Mouse (Mus musculus) ES-Bruce4 (cell line): Measurements from ENCODE around the gene Glipr1. TPM values are rescaled to one million over a fixed set of nuclear protein-coding genes. Genes with fewer than 3 reads are reported as not detected.

Source experiments
- H3K27ac ChIP-seq: 2 replicates; pipeline ENCODE4 v1.5.1; 2012; ENCODE audit warnings: low read length, inconsistent platforms; ENCODE audit not compliant: insufficient read depth
- H3K27me3 ChIP-seq: 2 replicates; pipeline ENCODE4 v1.6.1; 2012; ENCODE audit warnings: mild to moderate bottlenecking, low read length, inconsistent platforms; ENCODE audit not compliant: control insufficient read depth, poor library complexity, insufficient read depth, severe bottlenecking
- H3K36me3 ChIP-seq: 2 replicates; pipeline ENCODE4 v1.6.1; 2012; ENCODE audit warnings: inconsistent platforms, mild to moderate bottlenecking, low read length, moderate library complexity; ENCODE audit not compliant: control insufficient read depth, poor library complexity, insufficient read depth, severe bottlenecking
- H3K4me1 ChIP-seq: one replicate; pipeline ENCODE4 v1.8.1; 2011; ENCODE audit warnings: low read length; ENCODE audit not compliant: control insufficient read depth, insufficient read depth
- H3K4me3 ChIP-seq: 2 replicates; pipeline ENCODE4 v1.5.1; 2011; ENCODE audit warnings: low read depth, mild to moderate bottlenecking, low read length
- H3K9ac ChIP-seq: 2 replicates; pipeline ENCODE4 v1.6.1; 2012; ENCODE audit warnings: low read depth, mild to moderate bottlenecking, inconsistent platforms; ENCODE audit not compliant: poor library complexity, severe bottlenecking
- H3K9me3 ChIP-seq: replicated peaks from 2 replicates; pipeline ENCODE4 v1.6.1; 2012; ENCODE audit warnings: mild to moderate bottlenecking, low read length, inconsistent platforms; ENCODE audit not compliant: control insufficient read depth, poor library complexity, insufficient read depth, severe bottlenecking
- CTCF ChIP-seq: IDR thresholded peaks from one replicate; pipeline ENCODE4 v1.8.1; 2011; ENCODE audit warnings: low read depth, low read length
- EP300 ChIP-seq: IDR thresholded peaks from 2 replicates; pipeline ENCODE4 v1.6.1; 2011; ENCODE audit warnings: low read depth, low read length; ENCODE audit not compliant: insufficient read depth
- POLR2A ChIP-seq: IDR thresholded peaks from one replicate; pipeline ENCODE4 v1.8.1; 2011; ENCODE audit warnings: low read length; ENCODE audit not compliant: insufficient read depth
- polyA plus RNA-seq: library from polyadenylated mRNA; stranded (reverse); fragments of >200 nt; gene quantifications from 2 replicates; pipeline ENCODE4 v1.2.4, GENCODE M21; 2011; ENCODE audit warnings: low read depth; ENCODE audit not compliant: missing spikeins, insufficient read depth, insufficient read length

The Glipr1 gene
- polyA plus RNA-seq, 1 experiment: not detected

DNA sequence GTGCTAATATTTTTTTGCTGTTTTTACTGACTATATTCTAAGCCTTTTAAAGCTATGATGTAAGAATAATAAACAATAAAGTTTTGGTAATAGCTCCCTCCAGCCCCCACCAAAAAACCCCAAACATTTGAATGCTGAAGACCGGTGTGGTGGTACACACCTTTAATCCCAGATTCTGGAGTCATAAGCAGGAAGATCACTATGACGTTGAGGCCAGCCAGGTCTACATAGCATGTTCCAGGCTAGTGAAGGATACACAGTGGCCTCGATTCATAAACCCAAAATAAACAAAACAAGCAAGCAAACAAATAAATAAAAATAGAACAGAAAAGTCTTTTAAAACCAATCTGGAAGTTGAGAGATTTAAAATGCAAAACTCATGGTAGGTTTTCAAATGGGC lies 30.5 kb downstream of the Glipr1 start:
- Histone ChIP-seq H3K9me3 (no peaks in the 10 kb centered on the region), H3K27ac (no peak overlapping the region), H3K36me3 (peaks cover 10% of the 10 kb centered on the region; the same call in 1 of the 2 replicates), H3K4me1 (no peaks in the 10 kb centered on the region), H3K4me3 (no peak overlapping the region), H3K27me3 (no peaks in the 10 kb centered on the region), H3K9ac (no peak overlapping the region)
- no peak for TF ChIP-seq CTCF
- no peak for TF ChIP-seq POLR2A
- no peak for TF ChIP-seq EP300

GRCm38 (mm10) chr10:111966394-111966793 lies 36.0 kb downstream of the Glipr1 start:
- no peak overlapping the region for H3K27ac ChIP-seq
- H3K36me3 ChIP-seq: no peaks in the 10 kb centered on the region
- no peaks in the 10 kb centered on the region for H3K27me3 ChIP-seq
- H3K9me3 ChIP-seq: no peaks in the 10 kb centered on the region
- H3K4me3 ChIP-seq: no peak overlapping the region
- no peak for TF ChIP-seq POLR2A
- TF ChIP-seq CTCF: no peak
- TF ChIP-seq EP300: no peak
- no peaks in the 10 kb centered on the region for H3K4me1 ChIP-seq
- no peak overlapping the region for H3K9ac ChIP-seq

DNA sequence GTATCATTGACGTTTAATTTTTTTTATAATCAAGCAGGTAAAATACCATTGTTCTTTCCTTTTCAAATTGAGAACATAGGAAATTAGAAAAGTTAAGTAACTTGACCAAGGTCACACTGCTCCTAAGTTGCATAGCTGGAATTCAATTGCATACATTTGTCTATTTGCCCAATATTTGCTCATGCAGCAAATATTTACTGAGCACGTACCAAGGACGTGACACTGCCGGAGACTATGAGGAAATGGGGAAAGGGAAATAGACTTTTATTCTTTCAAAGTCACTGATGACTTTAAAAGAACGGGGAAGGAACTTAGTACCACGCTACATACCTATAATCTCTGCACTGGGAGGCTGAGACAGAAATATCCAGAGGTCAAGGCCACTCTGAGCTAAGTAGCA lies 42.0 kb downstream of the Glipr1 start:
- Histone ChIP-seq H3K9ac (no peak overlapping the region), H3K4me1 (no peaks in the 10 kb centered on the region), H3K27me3 (no peaks in the 10 kb centered on the region), H3K4me3 (no peak overlapping the region), H3K9me3 (no peaks in the 10 kb centered on the region), H3K27ac (no peak overlapping the region), H3K36me3 (no peaks in the 10 kb centered on the region)
- TF ChIP-seq CTCF: no peak
- TF ChIP-seq POLR2A: no peak
- TF ChIP-seq EP300: no peak

GRCm38 (mm10) chr10:111959353-111959752 lies 43.1 kb downstream of the Glipr1 start:
- Histone ChIP-seq H3K4me3 (no peak overlapping the region), H3K9me3 (no peaks in the 10 kb centered on the region), H3K27me3 (no peaks in the 10 kb centered on the region), H3K36me3 (no peaks in the 10 kb centered on the region), H3K4me1 (no peaks in the 10 kb centered on the region), H3K27ac (no peak overlapping the region), H3K9ac (no peak overlapping the region)
- TF ChIP-seq EP300 (no peak), POLR2A (no peak), CTCF (no peak)

GRCm38 (mm10) chr10:111958046-111958421 lies 44.4 kb downstream of the Glipr1 start:
- Histone ChIP-seq H3K27me3 (no peaks in the 10 kb centered on the region), H3K9ac (no peak overlapping the region), H3K36me3 (no peaks in the 10 kb centered on the region), H3K4me1 (no peaks in the 10 kb centered on the region), H3K4me3 (no peak overlapping the region), H3K27ac (no peak overlapping the region), H3K9me3 (no peaks in the 10 kb centered on the region)
- no peak for TF ChIP-seq CTCF

DNA sequence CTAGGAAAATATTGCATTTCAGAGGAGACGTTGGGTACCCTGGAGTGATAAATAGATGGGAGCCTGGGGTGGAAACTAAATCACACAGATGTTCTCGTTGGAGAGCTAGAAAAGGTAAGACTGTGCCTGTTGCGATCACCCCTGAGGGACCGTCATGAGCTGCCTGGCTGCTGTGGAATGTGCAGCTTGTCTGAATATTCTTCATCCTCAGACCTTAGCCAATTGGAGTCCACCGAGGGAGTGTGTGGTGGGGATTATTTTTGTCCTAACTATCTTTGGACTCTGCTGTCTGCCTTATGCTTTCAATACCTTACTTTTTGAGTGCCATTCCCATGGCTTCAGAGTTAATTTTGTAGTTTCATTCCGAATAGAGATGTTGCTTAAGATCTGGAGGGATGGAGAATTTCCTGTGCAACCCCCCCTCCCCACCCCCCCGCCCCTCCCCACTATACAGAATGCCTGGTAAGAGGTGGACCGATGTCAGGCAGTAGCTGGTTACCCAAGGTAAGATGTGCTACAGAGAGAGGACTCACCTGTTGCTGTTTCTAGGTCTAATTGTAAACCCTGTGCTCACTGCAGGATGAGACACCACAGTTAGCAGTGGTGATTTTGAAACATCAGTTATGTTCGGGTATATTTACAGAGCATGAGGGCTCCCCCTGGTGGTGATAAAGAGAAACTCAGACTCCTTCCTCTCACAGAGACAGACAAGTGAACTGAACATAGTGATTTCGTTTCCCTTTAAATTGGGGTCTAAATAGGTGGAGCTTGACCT lies 45.0 kb downstream of the Glipr1 start:
- no peak overlapping the region for H3K4me3 ChIP-seq
- no peaks in the 10 kb centered on the region for H3K4me1 ChIP-seq
- H3K36me3 ChIP-seq: no peaks in the 10 kb centered on the region

More for the DNA sequence above, 45.0 kb downstream of the Glipr1 start:
- TF ChIP-seq POLR2A: no peak
- peak; percentile 36 for TF ChIP-seq CTCF
- Histone ChIP-seq H3K9ac (no peak overlapping the region), H3K9me3 (no peaks in the 10 kb centered on the region), H3K27me3 (no peaks in the 10 kb centered on the region), H3K27ac (no peak overlapping the region)
